ENCODE assay signal across 18 mouse cellular contexts in genomic region chr17:36355763-36356162, GRCm38 (mm10). TPM values are rescaled to one million over a fixed set of nuclear protein-coding genes. Genes with fewer than 3 reads are reported as not detected.
A peak's percentile ranks its signal among the peaks of the same experiment; 100 is the strongest.
DNase-seq lines count a peak whose midpoint lies in the region; ATAC-seq lines count a peak whose summit lies in the region.
"Had no signal": no experiment of that assay in that cellular context is flagged by ENCODE, and none has a peak within 500 bp of the region (broad histone marks: within the 10 kb centered on the region; RNA-seq: fewer than 3 reads in every experiment).

No protein-coding gene starts in this region.

- WGBS in hindbrain, embryonic 15.5 days = 41% methylated on average over 3 of the region's 3 CpGs
- WGBS in hindbrain, embryonic 12.5 days = 40% methylated on average over 3 of the region's 3 CpGs
- 38% methylated on average over 3 of the region's 3 CpGs for WGBS in midbrain, embryonic 13.5 days
- WGBS in midbrain, embryonic 11.5 days = 35% methylated on average over 3 of the region's 3 CpGs
- WGBS in neural tube, embryonic 14.5 days = 54% methylated on average over 3 of the region's 3 CpGs

- no peaks in the 10 kb centered on the region for H3K4me1 ChIP-seq in hindbrain, embryonic 15.5 days (replicated peaks)
- no peaks in the 10 kb centered on the region for H3K4me1 ChIP-seq in hindbrain, embryonic 12.5 days
- no peaks in the 10 kb centered on the region for H3K4me1 ChIP-seq in midbrain, embryonic 13.5 days (replicated peaks)
- H3K4me1 ChIP-seq in midbrain, embryonic 11.5 days (ENCODE audit: control insufficient read depth, insufficient read depth, low read length) = no peaks in the 10 kb centered on the region
- H3K4me1 ChIP-seq in neural tube, embryonic 14.5 days (ENCODE audit: control insufficient read depth, insufficient read depth, low read length) = no peaks in the 10 kb centered on the region
- H3K4me1 ChIP-seq: forebrain, embryonic 10.5 days; forebrain, embryonic 13.5 days had no signal

- DNase-seq in midbrain, embryonic 11.5 days (ENCODE audit: low spot score, missing footprints) = no peak
- no peak for DNase-seq in neural tube, embryonic 10.5 days (ENCODE audit: extremely low spot score, low spot score)

- H3K36me3 ChIP-seq in hindbrain, embryonic 15.5 days = no peaks in the 10 kb centered on the region
- H3K36me3 ChIP-seq in hindbrain, embryonic 12.5 days = no peaks in the 10 kb centered on the region
- no peaks in the 10 kb centered on the region for H3K36me3 ChIP-seq in midbrain, embryonic 13.5 days
- no peaks in the 10 kb centered on the region for H3K36me3 ChIP-seq in midbrain, embryonic 11.5 days (ENCODE audit: control insufficient read depth, insufficient read depth, low read length)
- H3K36me3 ChIP-seq in neural tube, embryonic 14.5 days (ENCODE audit: control insufficient read depth, insufficient read depth, low read length) = no peaks in the 10 kb centered on the region
- H3K36me3 ChIP-seq: forebrain, embryonic 10.5 days; G1E had no signal

- no peaks in the 10 kb centered on the region for H3K9me3 ChIP-seq in hindbrain, embryonic 15.5 days
- H3K9me3 ChIP-seq in hindbrain, embryonic 12.5 days (replicated peaks) = no peaks in the 10 kb centered on the region
- H3K9me3 ChIP-seq in midbrain, embryonic 13.5 days = no peaks in the 10 kb centered on the region
- H3K9me3 ChIP-seq in midbrain, embryonic 11.5 days (ENCODE audit: control insufficient read depth, low read length) = no peaks in the 10 kb centered on the region
- H3K9me3 ChIP-seq in neural tube, embryonic 14.5 days (ENCODE audit: control insufficient read depth, low read length) = no peaks in the 10 kb centered on the region
- H3K9me3 ChIP-seq: forebrain, embryonic 10.5 days; forebrain, embryonic 13.5 days; G1E had no signal

- H3K27ac ChIP-seq in hindbrain, embryonic 15.5 days (replicated peaks) = no peak overlapping the region
- no peak overlapping the region for H3K27ac ChIP-seq in hindbrain, embryonic 12.5 days
- no peak overlapping the region for H3K27ac ChIP-seq in midbrain, embryonic 13.5 days
- H3K27ac ChIP-seq in midbrain, embryonic 11.5 days (ENCODE audit: low read depth, low read length) = no peak overlapping the region
- H3K27ac ChIP-seq in neural tube, embryonic 14.5 days (ENCODE audit: low read depth, low read length) = no peak overlapping the region
- H3K27ac ChIP-seq: forebrain, embryonic 10.5 days; forebrain, embryonic 13.5 days had no signal

- H3K4me2 ChIP-seq in hindbrain, embryonic 15.5 days = no peak overlapping the region
- H3K4me2 ChIP-seq in hindbrain, embryonic 12.5 days (replicated peaks) = no peak overlapping the region
- H3K4me2 ChIP-seq in midbrain, embryonic 13.5 days (replicated peaks) = no peak overlapping the region
- no peak overlapping the region for H3K4me2 ChIP-seq in midbrain, embryonic 11.5 days
- H3K4me2 ChIP-seq in neural tube, embryonic 14.5 days (ENCODE audit: low read depth, low read length) = no peak overlapping the region
- H3K4me2 ChIP-seq: forebrain, embryonic 13.5 days; heart, embryonic 11.5 days had no signal

- no peak overlapping the region for H3K9ac ChIP-seq in hindbrain, embryonic 15.5 days
- no peak overlapping the region for H3K9ac ChIP-seq in hindbrain, embryonic 12.5 days
- H3K9ac ChIP-seq in midbrain, embryonic 13.5 days (replicated peaks) = no peak overlapping the region
- no peak overlapping the region for H3K9ac ChIP-seq in midbrain, embryonic 11.5 days (ENCODE audit: low read length)
- no peak overlapping the region for H3K9ac ChIP-seq in neural tube, embryonic 14.5 days (replicated peaks; ENCODE audit: low read depth, low read length)
- H3K9ac ChIP-seq: forebrain, embryonic 13.5 days had no signal

- H3K4me3 ChIP-seq in hindbrain, embryonic 15.5 days = no peak overlapping the region
- no peak overlapping the region for H3K4me3 ChIP-seq in hindbrain, embryonic 12.5 days
- no peak overlapping the region for H3K4me3 ChIP-seq in midbrain, embryonic 13.5 days (replicated peaks)
- H3K4me3 ChIP-seq in midbrain, embryonic 11.5 days (ENCODE audit: low read depth, low read length) = no peak overlapping the region
- H3K4me3 ChIP-seq in neural tube, embryonic 14.5 days (ENCODE audit: low read depth, low read length) = no peak overlapping the region
- H3K4me3 ChIP-seq: forebrain, embryonic 10.5 days; forebrain, embryonic 13.5 days had no signal

- 0 out of 2 replicates have a peak, but pooled peaks cover 2% of the 10 kb centered on the region for H3K27me3 ChIP-seq in hindbrain, embryonic 15.5 days
- H3K27me3 ChIP-seq in hindbrain, embryonic 12.5 days = no peaks in the 10 kb centered on the region
- H3K27me3 ChIP-seq in midbrain, embryonic 13.5 days = no peaks in the 10 kb centered on the region
- H3K27me3 ChIP-seq in midbrain, embryonic 11.5 days (ENCODE audit: control insufficient read depth, insufficient read depth, low read length) = no peaks in the 10 kb centered on the region
- H3K27me3 ChIP-seq in neural tube, embryonic 14.5 days (ENCODE audit: control insufficient read depth, insufficient read depth, low read length) = no peaks in the 10 kb centered on the region
- H3K27me3 ChIP-seq: forebrain, embryonic 13.5 days; Patski had no signal

- peak; percentile 61; the same call in 1 of the 2 replicates for ATAC-seq in hindbrain, embryonic 15.5 days (ENCODE audit: low FRiP score, low read depth)
- ATAC-seq in hindbrain, embryonic 12.5 days (ENCODE audit: low FRiP score) = no peak
- 0 out of 2 replicates have a peak, but pooled peaks have one; percentile 24 for ATAC-seq in midbrain, embryonic 13.5 days
- ATAC-seq in midbrain, embryonic 11.5 days (ENCODE audit: low FRiP score) = no peak
- peak; percentile 74; the same call in 1 of the 2 replicates for ATAC-seq in neural tube, embryonic 14.5 days (ENCODE audit: low read depth)
- ATAC-seq: inflammation-experienced regulatory T-cells, adult 6 months; intestine, embryonic 16.5 days had no signal

RNA-seq across cellular contexts. Expression of gene H2-M10.3, which starts 12.5 kb away (rescaled TPM):
- not detected in 2 replicates for polyA plus RNA-seq in hindbrain, embryonic 15.5 days (2015; fragmentation: Nextera tagmentation; extraction: Ambion mirVana)
- polyA plus RNA-seq in hindbrain, embryonic 12.5 days (2016; fragmentation: Nextera tagmentation; extraction: Ambion mirVana) = not detected in 2 replicates
- polyA plus RNA-seq in midbrain, embryonic 13.5 days (2015; fragmentation: Nextera tagmentation; extraction: Ambion mirVana) = not detected in 2 replicates
- not detected in 2 replicates for polyA plus RNA-seq in midbrain, embryonic 11.5 days (2014; fragmentation: Nextera tagmentation; extraction: Ambion mirVana)
- polyA plus RNA-seq in neural tube, embryonic 14.5 days (2014; fragmentation: Nextera tagmentation; extraction: Ambion mirVana) = not detected in 2 replicates
- polyA plus RNA-seq: embryonic facial prominence, embryonic 11.5 days; embryonic facial prominence, embryonic 14.5 days; forebrain, embryonic 10.5 days; forebrain, embryonic 13.5 days; forebrain, embryonic 16.5 days; G1E; heart, embryonic 11.5 days; heart, embryonic 14.5 days; heart, postnatal 0 days; inflammation-experienced regulatory T-cells, adult 6 months; intestine, embryonic 16.5 days; Patski had no signal

RNA-seq across cellular contexts. Expression of gene H2-M10.1, which starts 29.8 kb away (rescaled TPM):
- polyA plus RNA-seq in hindbrain, embryonic 15.5 days (2015; fragmentation: Nextera tagmentation; extraction: Ambion mirVana) = not detected in 2 replicates
- not detected in 2 replicates for polyA plus RNA-seq in hindbrain, embryonic 12.5 days (2016; fragmentation: Nextera tagmentation; extraction: Ambion mirVana)
- not detected in 2 replicates for polyA plus RNA-seq in midbrain, embryonic 13.5 days (2015; fragmentation: Nextera tagmentation; extraction: Ambion mirVana)
- polyA plus RNA-seq in midbrain, embryonic 11.5 days (2014; fragmentation: Nextera tagmentation; extraction: Ambion mirVana) = not detected in 2 replicates
- polyA plus RNA-seq in neural tube, embryonic 14.5 days (2014; fragmentation: Nextera tagmentation; extraction: Ambion mirVana) = not detected in 2 replicates
- polyA plus RNA-seq: embryonic facial prominence, embryonic 11.5 days; embryonic facial prominence, embryonic 14.5 days; forebrain, embryonic 10.5 days; forebrain, embryonic 13.5 days; forebrain, embryonic 16.5 days; G1E; heart, embryonic 11.5 days; heart, embryonic 14.5 days; heart, postnatal 0 days; inflammation-experienced regulatory T-cells, adult 6 months; intestine, embryonic 16.5 days; Patski had no signal

Comparison
In these comparisons a context has a peak if more than half of its experiments do, and no peak if none do; other contexts are left out.
1. ATAC-seq: peak in hindbrain, embryonic 15.5 days (single experiment), midbrain, embryonic 13.5 days (single experiment) and neural tube, embryonic 14.5 days (single experiment); none in hindbrain, embryonic 12.5 days (single experiment) and midbrain, embryonic 11.5 days (single experiment).